Mouse (Mus musculus): ENCODE results near the gene Olfr1124. TPM values are rescaled to one million over a fixed set of nuclear protein-coding genes. Genes with fewer than 3 reads are reported as not detected.
"Not testable (repeated sequence)": the region's sequence is repeated elsewhere in the genome, so short reads cannot be mapped to it uniquely, and the experiment has no call there.

The Olfr1124 gene
- total RNA-seq (2015), result not detected in 2 replicates
- not detected in 2 replicates for total RNA-seq (2017)

DNA sequence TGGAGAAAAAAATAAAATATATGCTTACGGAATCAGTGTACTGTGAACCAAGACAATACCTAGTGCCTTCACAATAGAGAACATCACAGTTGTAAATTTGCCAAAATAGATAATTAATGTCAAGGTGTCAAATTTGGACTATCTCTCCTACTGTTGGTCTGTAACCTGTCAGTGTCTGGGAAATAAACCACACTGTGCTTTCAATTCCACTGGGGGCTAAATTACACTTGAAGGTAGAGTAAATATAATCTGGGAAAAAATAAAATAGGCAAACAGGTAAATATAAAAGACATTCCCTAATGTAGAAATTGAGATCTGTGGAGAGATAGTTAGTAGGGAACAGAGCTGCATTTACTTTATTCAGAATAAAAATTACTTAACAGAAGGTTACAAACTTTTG is at the start of gene Olfr1124:
Gene Olfr1124, plus strand, starts transcription at position 301 of the 400 bp plus-strand sequence.
- no peak for ATAC-seq (ENCODE audit: poor library complexity, severe bottlenecking)

DNA sequence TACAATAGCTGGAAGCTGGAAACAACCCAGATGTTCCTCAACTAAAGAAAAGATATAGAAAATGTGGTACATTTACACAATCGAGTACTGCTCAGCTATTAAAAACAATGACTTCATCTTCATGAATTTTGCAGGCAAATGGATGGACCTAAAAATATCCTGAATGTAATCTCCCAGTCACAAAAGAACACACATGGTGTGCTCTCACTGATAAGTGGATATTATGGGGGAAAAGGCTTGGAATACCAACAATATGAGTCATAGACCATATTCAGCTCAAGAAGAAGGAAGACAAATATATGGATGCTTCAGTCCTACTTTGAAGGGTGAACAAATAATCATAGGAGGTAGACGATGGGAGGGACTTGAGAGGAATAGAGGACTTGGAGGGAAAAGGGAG is 46.1 kb upstream of the Olfr1124 start:
- no peak for ATAC-seq (ENCODE audit: poor library complexity, severe bottlenecking)

- ATAC-seq (ENCODE audit: poor library complexity, severe bottlenecking), result no peak
Measured at GRCm38 (mm10) chr2:87385549-87385948, 44.5 kb upstream of the Olfr1124 start, which contains the start of gene Olfr1122. TSS of gene Olfr1122 (plus strand) at chr2:87385849.

DNA sequence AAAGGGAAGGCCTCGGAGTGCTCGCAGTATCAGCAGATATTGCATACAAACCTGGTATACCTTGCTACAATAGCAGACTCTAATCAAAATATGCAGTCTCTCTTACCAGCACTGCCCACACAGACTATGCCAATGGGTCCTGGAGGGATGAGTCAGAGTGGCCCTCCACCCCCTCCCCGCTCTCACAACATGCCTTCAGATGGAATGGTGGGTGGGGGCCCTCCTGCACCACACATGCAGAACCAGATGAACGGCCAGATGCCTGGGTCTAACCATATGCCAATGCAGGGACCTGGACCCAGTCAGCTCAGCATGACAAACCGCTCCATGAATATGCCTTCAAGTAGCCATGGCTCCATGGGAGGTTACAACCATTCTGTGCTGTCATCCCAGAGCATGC is 36.5 kb upstream of the Olfr1124 start:
- ATAC-seq (ENCODE audit: poor library complexity, severe bottlenecking), result not testable (repeated sequence)

- ATAC-seq (ENCODE audit: poor library complexity, severe bottlenecking), result not testable (repeated sequence)
Measured at GRCm38 (mm10) chr2:87394686-87395085, 35.4 kb upstream of the Olfr1124 start.

GRCm38 (mm10) chr2:87416335-87416734 is 13.7 kb upstream of the Olfr1124 start, which contains the start of gene Olfr1123:
TSS of gene Olfr1123 (plus strand) at chr2:87416635.
- ATAC-seq (ENCODE audit: poor library complexity, severe bottlenecking), result no peak

DNA sequence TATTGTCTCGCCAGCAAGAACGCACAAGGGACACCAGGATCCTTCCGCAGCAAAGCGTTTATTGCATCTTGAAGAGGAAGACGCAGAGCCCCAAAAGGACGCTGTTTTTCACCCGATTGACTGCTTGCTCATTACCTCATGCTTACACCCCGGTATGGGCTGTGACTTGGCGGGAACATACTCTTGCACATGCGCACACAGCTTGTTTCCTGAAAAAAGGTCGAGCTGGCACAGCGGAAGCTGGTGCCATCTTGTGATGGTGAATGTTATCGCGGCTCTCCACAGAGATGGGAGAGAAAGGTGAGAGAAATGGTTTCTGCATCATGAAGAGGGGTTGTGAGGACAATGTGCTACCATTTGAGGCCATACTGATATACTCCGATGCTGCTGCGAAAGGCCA is 7.7 kb downstream of the Olfr1124 start:
- ATAC-seq (ENCODE audit: poor library complexity, severe bottlenecking), result no peak

DNA sequence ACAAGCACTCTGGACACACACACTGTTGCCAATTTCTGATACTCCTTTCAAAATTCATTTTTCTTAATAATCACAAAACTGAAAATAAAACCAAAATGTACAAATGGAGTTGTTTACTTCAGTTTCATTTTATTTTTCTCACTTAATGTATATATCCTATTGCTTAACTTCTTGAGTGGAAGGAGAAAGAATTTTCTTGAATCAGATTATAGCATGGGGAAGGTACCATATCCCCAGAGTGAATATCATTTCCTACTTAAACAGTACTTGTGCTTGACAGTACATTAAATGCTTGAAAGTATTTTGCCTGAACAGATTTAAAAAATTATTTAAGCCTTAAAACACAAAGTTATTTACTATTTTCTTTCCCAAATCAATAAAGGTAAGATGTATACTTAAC is 23.6 kb downstream of the Olfr1124 start, which contains the start of gene Olfr1126:
Gene Olfr1126, plus strand, starts transcription at position 301 of the 400 bp plus-strand sequence.
- no peak for ATAC-seq (ENCODE audit: poor library complexity, severe bottlenecking)

DNA sequence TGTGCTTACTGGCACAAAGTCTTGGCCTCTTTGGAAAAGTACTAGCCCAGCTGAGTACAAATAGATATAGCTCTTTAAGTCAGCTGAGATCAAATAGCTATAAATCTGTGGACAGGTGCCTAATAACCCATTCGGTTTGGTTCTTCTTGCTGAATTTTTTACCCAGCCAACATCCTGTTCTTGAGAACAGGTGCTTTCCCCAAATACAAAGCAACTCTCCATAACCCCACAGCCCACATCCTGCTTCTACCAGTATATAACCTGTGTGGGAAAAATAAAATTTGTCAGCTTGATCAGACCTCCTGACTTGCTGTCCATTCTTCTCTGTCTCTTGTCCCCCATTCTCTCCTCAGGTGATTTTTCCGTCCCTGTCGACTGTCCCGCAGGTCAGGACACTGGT is 31.7 kb downstream of the Olfr1124 start:
- no peak for ATAC-seq (ENCODE audit: poor library complexity, severe bottlenecking)

DNA sequence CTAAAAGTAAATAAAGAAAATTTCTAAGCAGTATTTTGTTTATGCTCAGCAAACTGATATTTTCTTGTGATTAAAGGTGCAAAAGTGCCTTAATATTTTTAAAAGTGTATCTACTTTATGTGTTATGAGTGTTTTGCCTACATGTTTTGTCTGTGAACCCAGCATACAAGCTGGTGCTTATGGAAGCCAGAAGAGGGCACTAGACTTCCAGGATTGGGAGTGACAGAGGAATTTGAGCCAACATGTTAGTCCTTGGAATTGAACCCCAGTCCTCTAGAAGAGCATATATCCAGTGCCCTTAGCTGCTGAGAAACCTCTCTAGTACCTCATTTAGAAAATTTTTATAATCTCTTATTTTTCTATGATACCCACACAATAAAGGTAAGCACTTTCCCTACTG is 50.1 kb downstream of the Olfr1124 start:
- no peak for ATAC-seq (ENCODE audit: poor library complexity, severe bottlenecking)

GRCm38 (mm10) chr2:87481158-87481557 is 51.1 kb downstream of the Olfr1124 start:
- ATAC-seq (ENCODE audit: poor library complexity, severe bottlenecking), result no peak

DNA sequence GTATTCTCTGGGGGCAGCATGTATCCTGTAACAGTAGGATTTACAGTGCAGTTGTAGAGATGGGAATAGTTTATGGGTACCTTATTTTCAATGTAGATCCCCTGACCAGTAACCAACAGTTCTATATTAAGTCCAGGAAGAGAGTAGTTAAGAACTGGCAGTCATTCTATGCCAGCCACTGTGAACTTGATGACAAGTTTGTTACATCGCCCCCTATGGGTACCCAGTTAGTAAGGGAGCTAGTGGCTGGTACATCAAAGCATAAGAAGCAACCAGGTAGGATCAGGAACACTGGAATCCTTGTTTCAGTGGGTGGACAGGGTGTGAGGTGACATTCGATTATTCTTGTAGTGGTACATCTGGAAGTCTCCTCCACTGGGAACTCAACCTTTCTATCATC is 52.2 kb downstream of the Olfr1124 start:
- no peak for ATAC-seq (ENCODE audit: poor library complexity, severe bottlenecking)

Other genes with a start within 250 kb of the Olfr1124 start
- gene Olfr1112, start 242.5 kb upstream of the Olfr1124 start, total RNA-seq (2015), result not detected in 2 replicates
- not detected in 2 replicates for gene Olfr1112, start 242.5 kb upstream of the Olfr1124 start, total RNA-seq (2017)
- not detected in 2 replicates for gene Olfr1113, start 221.3 kb upstream of the Olfr1124 start, total RNA-seq (2015)
- not detected in 2 replicates for gene Olfr1113, start 221.3 kb upstream of the Olfr1124 start, total RNA-seq (2017)
- gene Olfr1115, start 182.3 kb upstream of the Olfr1124 start, total RNA-seq (2015), result not detected in 2 replicates
- gene Olfr1115, start 182.3 kb upstream of the Olfr1124 start, total RNA-seq (2017), result not detected in 2 replicates
- gene Olfr1116, start 162.7 kb upstream of the Olfr1124 start, total RNA-seq (2015), result not detected in 2 replicates
- not detected in 2 replicates for gene Olfr1116, start 162.7 kb upstream of the Olfr1124 start, total RNA-seq (2017)
- not detected in 2 replicates for gene Olfr1118, start 122.7 kb upstream of the Olfr1124 start, total RNA-seq (2015)
- 0.04 TPM in 1 of 2 replicates, not detected in the other for gene Olfr1118, start 122.7 kb upstream of the Olfr1124 start, total RNA-seq (2017)
- not detected in 2 replicates for gene Olfr1120, start 75.5 kb upstream of the Olfr1124 start, total RNA-seq (2015)
- gene Olfr1120, start 75.5 kb upstream of the Olfr1124 start, total RNA-seq (2017), result not detected in 2 replicates
- not detected in 2 replicates for gene Olfr1121, start 60.4 kb upstream of the Olfr1124 start, total RNA-seq (2015)
- gene Olfr1121, start 60.4 kb upstream of the Olfr1124 start, total RNA-seq (2017), result not detected in 2 replicates
- gene Olfr1122, start 44.4 kb upstream of the Olfr1124 start, total RNA-seq (2015), result 0.02 TPM in 1 of 2 replicates, not detected in the other
- not detected in 2 replicates for gene Olfr1122, start 44.4 kb upstream of the Olfr1124 start, total RNA-seq (2017)
- not detected in 2 replicates for gene Olfr1123, start 13.6 kb upstream of the Olfr1124 start, total RNA-seq (2015)
- not detected in 2 replicates for gene Olfr1123, start 13.6 kb upstream of the Olfr1124 start, total RNA-seq (2017)
- gene Olfr1126, start 23.7 kb downstream of the Olfr1124 start, total RNA-seq (2015), result not detected in 2 replicates
- gene Olfr1126, start 23.7 kb downstream of the Olfr1124 start, total RNA-seq (2017), result not detected in 2 replicates
- gene Pramel7, start 66.8 kb downstream of the Olfr1124 start, total RNA-seq (2015), result not detected in 2 replicates
- not detected in 2 replicates for gene Pramel7, start 66.8 kb downstream of the Olfr1124 start, total RNA-seq (2017)
- gene Pramel6, start 76.3 kb downstream of the Olfr1124 start, total RNA-seq (2015), result not detected in 2 replicates
- not detected in 2 replicates for gene Pramel6, start 76.3 kb downstream of the Olfr1124 start, total RNA-seq (2017)
- not detected in 2 replicates for gene Olfr153, start 101.5 kb downstream of the Olfr1124 start, total RNA-seq (2015)
- gene Olfr153, start 101.5 kb downstream of the Olfr1124 start, total RNA-seq (2017), result not detected in 2 replicates
- not detected in 2 replicates for gene Olfr1128, start 115.3 kb downstream of the Olfr1124 start, total RNA-seq (2015)
- gene Olfr1128, start 115.3 kb downstream of the Olfr1124 start, total RNA-seq (2017), result not detected in 2 replicates
- not detected in 2 replicates for gene Olfr1129, start 143.6 kb downstream of the Olfr1124 start, total RNA-seq (2015)
- gene Olfr1129, start 143.6 kb downstream of the Olfr1124 start, total RNA-seq (2017), result not detected in 2 replicates
- not detected in 2 replicates for gene Olfr1130, start 175.9 kb downstream of the Olfr1124 start, total RNA-seq (2015)
- gene Olfr1130, start 175.9 kb downstream of the Olfr1124 start, total RNA-seq (2017), result not detected in 2 replicates
- not detected in 2 replicates for gene Olfr1131, start 196.8 kb downstream of the Olfr1124 start, total RNA-seq (2015)
- not detected in 2 replicates for gene Olfr1131, start 196.8 kb downstream of the Olfr1124 start, total RNA-seq (2017)
- not detected in 2 replicates for gene Olfr1132, start 207.3 kb downstream of the Olfr1124 start, total RNA-seq (2015)
- not detected in 2 replicates for gene Olfr1132, start 207.3 kb downstream of the Olfr1124 start, total RNA-seq (2017)
- gene Olfr1133, start 217.1 kb downstream of the Olfr1124 start, total RNA-seq (2015), result not detected in 2 replicates
- gene Olfr1133, start 217.1 kb downstream of the Olfr1124 start, total RNA-seq (2017), result not detected in 2 replicates
- not detected in 2 replicates for gene Olfr1134, start 228.2 kb downstream of the Olfr1124 start, total RNA-seq (2015)
- gene Olfr1134, start 228.2 kb downstream of the Olfr1124 start, total RNA-seq (2017), result not detected in 2 replicates
- not detected in 2 replicates for gene Olfr1135, start 243.4 kb downstream of the Olfr1124 start, total RNA-seq (2015)
- not detected in 2 replicates for gene Olfr1135, start 243.4 kb downstream of the Olfr1124 start, total RNA-seq (2017)